Mouse (Mus musculus): Measurements from ENCODE around the gene Gm20852. TPM values are rescaled to one million over a fixed set of nuclear protein-coding genes. Genes with fewer than 3 reads are reported as not detected.
"Not testable (repeated sequence)": the region's sequence is repeated elsewhere in the genome, so short reads cannot be mapped to it uniquely, and the experiment has no call there.

Gm20852 gene
- total RNA-seq (2012; rRNA removed), result not detected in 2 replicates

GRCm38 (mm10) chrY:66742023-66742422 lies at the start of gene Gm20852:
Gene Gm20852, minus strand, starts transcription at chrY:66742123.
- H3K27ac ChIP-seq (ENCODE audit: insufficient read depth, low read depth, low read length, poor library complexity, severe bottlenecking); H3K9ac ChIP-seq (ENCODE audit: insufficient read depth, low read depth, low read length, poor library complexity, severe bottlenecking); DNase-seq (ENCODE audit: low read depth, low spot score); in situ Hi-C loops (cut with MboI; ENCODE audit: low sequenced_read_pairs in 2 of 2, unreplicated experiment in 2 of 2); H3K4me1 ChIP-seq (ENCODE audit: control insufficient read depth in 2 of 2, insufficient read depth in 2 of 2, low read length in 2 of 2, poor library complexity in 1 of 2); H3K9me3 ChIP-seq (ENCODE audit: control insufficient read depth, insufficient read depth, low read depth, low read length); H3K36me3 ChIP-seq (ENCODE audit: control insufficient read depth, insufficient read depth, low read length, poor library complexity, severe bottlenecking); H3K4me3 ChIP-seq (ENCODE audit: insufficient read depth in 1 of 2, low read depth in 1 of 2, low read length in 2 of 2, poor library complexity in 1 of 2, severe bottlenecking in 1 of 2): not testable (repeated sequence)
